Mouse (Mus musculus) neural tube, embryonic 13.5 days (tissue): ENCODE measurements around the gene Myo3b. TPM values are rescaled to one million over a fixed set of nuclear protein-coding genes. Genes with fewer than 3 reads are reported as not detected.
A peak's percentile ranks its signal among the peaks of the same experiment; 100 is the strongest.

ENCODE experiments used
- ATAC-seq: fragments of 200-750 bp; cut with Nextera tagmentation; 2 replicates; pipeline ENCODE4 v1.8.0; 2017; ENCODE audit warnings: low read depth, mild to moderate bottlenecking, moderate TSS enrichment, moderate library complexity
- H3K27ac ChIP-seq: fragments of 300-500 bp; sonication (generic); replicated peaks from 2 replicates; pipeline ENCODE4 v1.5.1; 2015; ENCODE audit warnings: moderate library complexity, mild to moderate bottlenecking, inconsistent platforms
- H3K27me3 ChIP-seq: fragments of 300-500 bp; sonication (generic); 2 replicates; pipeline ENCODE4 v1.6.1; 2015; ENCODE audit warnings: mild to moderate bottlenecking, inconsistent platforms
- H3K36me3 ChIP-seq: fragments of 300-500 bp; sonication (generic); 2 replicates; pipeline ENCODE4 v1.6.1; 2015; ENCODE audit warnings: mild to moderate bottlenecking, inconsistent platforms
- H3K4me1 ChIP-seq: fragments of 300-500 bp; sonication (generic); replicated peaks from 2 replicates; pipeline ENCODE4 v1.6.1; 2015; ENCODE audit warnings: inconsistent platforms
- H3K4me2 ChIP-seq: fragments of 300-500 bp; sonication (generic); 2 replicates; pipeline ENCODE4 v1.6.1; 2015; ENCODE audit warnings: inconsistent platforms, mild to moderate bottlenecking, moderate library complexity
- H3K4me3 ChIP-seq: fragments of 300-500 bp; sonication (generic); 2 replicates; pipeline ENCODE4 v1.5.1; 2015; ENCODE audit warnings: mild to moderate bottlenecking, inconsistent platforms
- H3K9ac ChIP-seq: fragments of 300-500 bp; sonication (generic); 2 replicates; pipeline ENCODE4 v1.6.1; 2015; ENCODE audit warnings: moderate library complexity, mild to moderate bottlenecking, inconsistent platforms
- H3K9me3 ChIP-seq: fragments of 300-500 bp; sonication (generic); 2 replicates; pipeline ENCODE4 v1.6.1; 2016; ENCODE audit warnings: inconsistent platforms
- WGBS: fragments of 180-500 bp; shearing (Covaris S2); methylation state at CpG from one replicate; pipeline ENCODE4 v1.1.7; 2015; 5-methylcytosine and 5-hydroxymethylcytosine counted together
- polyA plus RNA-seq: library from polyadenylated mRNA; unstranded; fragments of >200 nt; fragmentation: Nextera tagmentation; extraction: Ambion mirVana; gene quantifications from 2 replicates; pipeline ENCODE4 v1.2.1, GENCODE M21; 2015

Gene Myo3b
- polyA plus RNA-seq, 1 experiment from 2014 or later, result 0.04 TPM

- Histone ChIP-seq H3K9ac (no peak overlapping the region), H3K4me1 (no peaks in the 10 kb centered on the region; the same call in 1 of the 2 replicates), H3K9me3 (no peaks in the 10 kb centered on the region), H3K36me3 (no peaks in the 10 kb centered on the region), H3K27ac (no peak overlapping the region), H3K4me2 (no peak overlapping the region), H3K4me3 (no peak overlapping the region), H3K27me3 (no peaks in the 10 kb centered on the region)
- ATAC-seq, result no peak
- WGBS, result 87% methylated on average over 5 of the region's 5 CpGs
Measured at GRCm38 (mm10) chr2:70069861-70070260, 30.9 kb downstream of the Myo3b start.

GRCm38 (mm10) chr2:70083444-70084020, 44.6 kb downstream of the Myo3b start:
- H3K36me3 ChIP-seq, result no peaks in the 10 kb centered on the region
- H3K9ac ChIP-seq, result no peak overlapping the region
- no peaks in the 10 kb centered on the region for H3K27me3 ChIP-seq
- no peak for ATAC-seq
- H3K4me1 ChIP-seq, result no peaks in the 10 kb centered on the region
- 76% methylated on average over 17 of the region's 17 CpGs for WGBS
- H3K4me2 ChIP-seq, result no peak overlapping the region
- H3K27ac ChIP-seq, result no peak overlapping the region
- H3K4me3 ChIP-seq, result no peak overlapping the region
- H3K9me3 ChIP-seq, result no peaks in the 10 kb centered on the region

- Histone ChIP-seq H3K4me3 (no peak overlapping the region), H3K27me3 (no peaks in the 10 kb centered on the region), H3K27ac (no peak overlapping the region), H3K9ac (no peak overlapping the region), H3K4me2 (no peak overlapping the region), H3K36me3 (no peaks in the 10 kb centered on the region), H3K4me1 (0 out of 2 replicates have a peak, but pooled peaks cover 5% of the 10 kb centered on the region), H3K9me3 (no peaks in the 10 kb centered on the region)
- no peak for ATAC-seq
- 88% methylated on average over 2 of the region's 2 CpGs for WGBS
Measured at GRCm38 (mm10) chr2:70091261-70091660, 52.3 kb downstream of the Myo3b start.

- H3K4me2 ChIP-seq, result no peak overlapping the region
- no peaks in the 10 kb centered on the region for H3K36me3 ChIP-seq
- H3K9me3 ChIP-seq, result no peaks in the 10 kb centered on the region
- no peak overlapping the region for H3K27ac ChIP-seq
- no peaks in the 10 kb centered on the region for H3K27me3 ChIP-seq
- no peak overlapping the region for H3K9ac ChIP-seq
- no peak for ATAC-seq
- 60% methylated on average over 10 of the region's 10 CpGs for WGBS
- H3K4me3 ChIP-seq, result no peak overlapping the region
- peaks cover 11% of the 10 kb centered on the region; the same call in 1 of the 2 replicates for H3K4me1 ChIP-seq
Measured at GRCm38 (mm10) chr2:70091801-70092522, 53.0 kb downstream of the Myo3b start.

- 34% methylated on average over 3 of the region's 3 CpGs for WGBS
- Histone ChIP-seq H3K9ac (no peak overlapping the region), H3K9me3 (no peaks in the 10 kb centered on the region), H3K27ac (no peak overlapping the region), H3K4me2 (no peak overlapping the region), H3K4me3 (no peak overlapping the region), H3K27me3 (no peaks in the 10 kb centered on the region), H3K36me3 (no peaks in the 10 kb centered on the region), H3K4me1 (peaks cover 17% of the 10 kb centered on the region; the same call in 1 of the 2 replicates)
- ATAC-seq, result no peak
Measured at GRCm38 (mm10) chr2:70092665-70093064, 53.7 kb downstream of the Myo3b start.

GRCm38 (mm10) chr2:70094446-70094845, 55.5 kb downstream of the Myo3b start:
- H3K36me3 ChIP-seq, result no peaks in the 10 kb centered on the region
- no peak overlapping the region for H3K4me2 ChIP-seq
- H3K4me1 ChIP-seq, result peaks cover 19% of the 10 kb centered on the region; the same call in 1 of the 2 replicates
- H3K27ac ChIP-seq, result no peak overlapping the region
- no peak overlapping the region for H3K9ac ChIP-seq
- no peaks in the 10 kb centered on the region for H3K27me3 ChIP-seq
- H3K9me3 ChIP-seq, result no peaks in the 10 kb centered on the region
- H3K4me3 ChIP-seq, result no peak overlapping the region
- 82% methylated on average over 5 of the region's 5 CpGs for WGBS
- ATAC-seq, result no peak

GRCm38 (mm10) chr2:70097229-70098095, 58.5 kb downstream of the Myo3b start:
- no peak overlapping the region for H3K9ac ChIP-seq
- no peak overlapping the region for H3K4me2 ChIP-seq
- 76% methylated on average over 15 of the region's 15 CpGs for WGBS

GRCm38 (mm10) chr2:70099459-70099858, 60.5 kb downstream of the Myo3b start:
- WGBS, result 94% methylated on average over 4 of the region's 4 CpGs
- ATAC-seq, result no peak
- Histone ChIP-seq H3K27ac (no peak overlapping the region), H3K4me3 (no peak overlapping the region), H3K4me2 (no peak overlapping the region), H3K36me3 (no peaks in the 10 kb centered on the region), H3K9ac (no peak overlapping the region), H3K4me1 (peaks cover 19% of the 10 kb centered on the region; the same call in 1 of the 2 replicates), H3K27me3 (no peaks in the 10 kb centered on the region), H3K9me3 (no peaks in the 10 kb centered on the region)

More at GRCm38 (mm10) chr2:70097229-70098095, 58.5 kb downstream of the Myo3b start:
- peak; percentile 50; the same call in 1 of the 2 replicates for ATAC-seq
- Histone ChIP-seq H3K9me3 (no peaks in the 10 kb centered on the region), H3K36me3 (no peaks in the 10 kb centered on the region), H3K4me3 (no peak overlapping the region), H3K27ac (no peak overlapping the region), H3K4me1 (peaks cover 19% of the 10 kb centered on the region; the same call in 1 of the 2 replicates), H3K27me3 (no peaks in the 10 kb centered on the region)

- peak; percentile 32; the same call in 1 of the 2 replicates for ATAC-seq
- peak overlapping the region; percentile 54; the same call in 1 of the 2 replicates for H3K27ac ChIP-seq
Measured at GRCm38 (mm10) chr2:70105286-70106030, 66.5 kb downstream of the Myo3b start.

GRCm38 (mm10) chr2:70109010-70109409, 70.1 kb downstream of the Myo3b start:
- Histone ChIP-seq H3K4me2 (no peak overlapping the region), H3K9ac (no peak overlapping the region), H3K27ac (no peak overlapping the region), H3K36me3 (no peaks in the 10 kb centered on the region), H3K27me3 (no peaks in the 10 kb centered on the region), H3K4me1 (peaks cover 19% of the 10 kb centered on the region), H3K4me3 (no peak overlapping the region), H3K9me3 (no peaks in the 10 kb centered on the region)
- whole genome bisulfite sequencing, result 71% methylated on average over 7 of the region's 7 CpGs
- no peak for ATAC-seq

More at GRCm38 (mm10) chr2:70105286-70106030, 66.5 kb downstream of the Myo3b start:
- 36% methylated on average over 14 of the region's 14 CpGs for WGBS
- H3K4me1 ChIP-seq, result peaks cover 7% of the 10 kb centered on the region; the same call in 1 of the 2 replicates
- no peak overlapping the region for H3K9ac ChIP-seq
- H3K9me3 ChIP-seq, result no peaks in the 10 kb centered on the region
- no peaks in the 10 kb centered on the region for H3K27me3 ChIP-seq
- H3K4me3 ChIP-seq, result no peak overlapping the region
- H3K4me2 ChIP-seq, result no peak overlapping the region
- H3K36me3 ChIP-seq, result no peaks in the 10 kb centered on the region
